Mouse (Mus musculus): ENCODE measurements around the gene Hba-a1.
"Not testable (repeated sequence)": the region's sequence is repeated elsewhere in the genome, so short reads cannot be mapped to it uniquely, and the experiment has no call there.

Hba-a1 gene

GRCm38 (mm10) chr11:32296203-32296602 lies 12.9 kb downstream of the Hba-a1 start, which contains the start of gene Hba-a2:
TSS of gene Hba-a2 (plus strand) at chr11:32296489.
- DNase-seq, result not testable (repeated sequence)

GRCm38 (mm10) chr11:32297417-32297816 lies 14.1 kb downstream of the Hba-a1 start:
- not testable (repeated sequence) for DNase-seq

DNA sequence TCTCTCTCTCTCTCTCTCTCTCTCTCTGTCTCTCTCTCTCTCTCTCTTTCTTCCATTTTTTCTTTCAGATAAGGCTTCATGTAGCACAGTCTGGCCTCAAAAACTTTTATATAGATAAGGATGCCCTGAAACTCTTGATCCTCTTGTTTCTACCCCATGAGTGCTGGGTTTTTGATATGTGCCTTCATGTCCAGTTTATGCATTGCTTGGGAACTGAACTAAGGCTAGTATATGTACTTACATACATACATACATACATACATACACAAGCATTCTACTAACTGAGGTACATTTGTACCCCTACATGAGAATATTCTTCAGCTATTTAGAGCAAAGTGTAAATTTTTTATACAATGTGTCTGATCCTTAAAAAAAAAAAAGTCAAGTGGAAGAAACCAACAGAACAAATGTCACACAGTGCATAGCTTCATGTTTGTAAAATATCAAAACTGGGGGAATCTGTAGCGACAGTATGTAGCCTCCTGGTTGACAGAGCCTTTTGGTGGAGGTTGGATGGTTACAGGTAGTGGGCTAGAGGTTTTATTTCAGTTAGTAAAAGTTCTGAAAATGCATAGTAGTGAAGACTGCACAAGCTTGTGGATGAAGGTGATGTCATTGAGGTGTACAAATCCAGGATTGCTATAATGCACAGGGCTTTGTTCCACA lies 14.7 kb downstream of the Hba-a1 start:
- DNase-seq, result no peak

DNA sequence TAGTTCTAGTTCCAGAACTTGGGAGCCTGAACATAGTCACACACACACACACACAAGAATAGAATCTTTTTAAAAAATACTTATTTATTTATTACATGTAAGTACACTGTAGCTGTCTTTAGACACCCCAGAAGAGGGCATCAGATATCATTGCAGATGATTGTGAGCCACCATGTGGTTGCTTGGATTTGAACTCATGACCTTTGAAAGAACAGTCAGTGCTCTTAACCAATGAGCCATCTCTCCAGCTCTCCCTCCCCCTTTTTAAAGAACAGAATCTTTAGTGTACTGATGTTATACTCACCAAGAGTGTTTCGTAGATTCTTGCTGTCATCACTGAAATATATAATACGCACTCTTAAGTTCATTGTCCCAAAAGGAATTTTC lies 15.2 kb downstream of the Hba-a1 start:
- no peak for DNase-seq

DNA sequence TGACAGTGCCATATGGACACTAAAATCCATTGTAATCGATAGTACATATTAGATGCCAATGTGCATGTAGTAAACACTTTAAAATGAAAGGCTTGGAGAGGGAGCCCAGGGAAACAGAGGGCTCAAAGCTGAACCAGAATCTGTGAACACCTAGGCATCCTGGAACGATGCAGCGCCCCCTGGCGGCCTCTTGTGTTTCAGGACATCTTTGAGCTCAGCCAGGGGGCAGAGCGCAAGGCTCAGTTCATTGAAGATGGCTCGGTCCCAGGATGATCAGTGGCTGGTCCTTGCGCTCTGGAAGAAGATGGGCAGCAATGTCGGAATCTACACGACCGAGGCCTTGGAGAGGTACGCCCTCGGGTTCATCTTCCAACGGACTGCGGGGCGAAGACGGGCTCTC lies 16.6 kb downstream of the Hba-a1 start, which contains the start of gene Hbq1a:
Gene Hbq1a, plus strand, starts transcription at position 205 of the 400 bp plus-strand sequence.
- DNase-seq, result peak; percentile 76 to 83

DNA sequence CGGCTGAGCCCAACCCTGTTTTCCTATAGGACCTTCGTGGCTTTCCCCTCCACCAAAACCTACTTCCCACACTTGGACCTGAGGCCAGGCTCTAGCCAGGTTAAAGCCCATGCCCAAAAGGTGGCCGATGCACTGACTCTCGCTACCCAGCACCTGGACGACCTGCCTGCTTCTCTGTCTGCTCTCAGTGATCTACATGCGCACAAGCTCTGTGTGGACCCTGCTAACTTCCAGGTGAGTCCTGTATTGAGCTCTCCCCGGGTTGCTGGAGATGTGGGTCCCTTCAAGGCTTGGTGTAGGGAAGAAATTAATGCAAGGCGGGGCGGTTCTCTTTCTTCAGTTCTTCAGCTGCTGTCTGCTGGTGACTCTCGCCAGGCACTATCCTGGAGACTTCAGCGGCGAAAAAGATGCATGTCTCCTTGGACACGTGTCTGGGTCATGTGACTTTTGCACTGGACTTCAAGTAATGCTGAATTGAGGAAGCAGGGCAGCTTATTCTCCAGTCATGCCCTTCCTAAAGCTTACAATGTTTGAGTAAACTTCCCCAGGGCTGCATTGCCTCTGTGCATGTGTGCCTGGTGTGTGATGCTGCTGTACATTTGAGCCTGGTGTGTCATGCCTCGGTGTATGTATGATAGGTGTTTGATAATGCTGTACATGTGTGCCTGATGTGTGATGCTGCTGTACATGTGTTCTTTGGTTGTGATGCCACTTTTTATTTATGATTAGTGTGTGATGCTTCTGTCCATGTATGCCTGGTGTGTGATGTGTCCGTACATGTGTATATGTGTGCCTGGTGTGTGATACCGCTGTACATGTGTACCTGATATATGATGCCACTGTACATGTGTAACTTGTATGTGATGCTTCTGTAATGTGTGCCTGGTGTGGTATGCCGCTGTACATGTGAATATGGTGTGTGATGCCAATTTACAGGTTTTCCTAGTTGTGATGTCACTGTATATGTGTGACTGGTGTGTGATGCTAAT lies 17.3 kb downstream of the Hba-a1 start:
- no peak for DNase-seq

DNA sequence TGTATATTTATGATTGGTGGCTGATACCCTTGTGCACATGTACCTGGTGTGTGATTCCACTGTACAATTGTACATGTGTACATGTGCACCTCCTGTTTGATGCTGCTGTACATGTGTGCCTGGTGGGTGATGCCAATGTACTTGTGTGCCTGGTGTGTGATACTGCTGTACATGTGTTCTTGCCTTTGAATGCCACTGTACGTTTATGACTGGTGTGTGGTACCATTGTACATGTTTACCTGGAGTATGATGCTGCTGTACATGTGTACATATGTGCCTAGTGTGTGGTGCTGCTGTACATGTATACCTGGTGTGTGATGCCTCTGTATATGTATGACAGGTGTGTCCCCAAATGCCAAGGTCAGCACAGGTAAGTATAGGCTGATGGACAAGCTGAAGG lies 18.2 kb downstream of the Hba-a1 start:
- no peak for DNase-seq

DNA sequence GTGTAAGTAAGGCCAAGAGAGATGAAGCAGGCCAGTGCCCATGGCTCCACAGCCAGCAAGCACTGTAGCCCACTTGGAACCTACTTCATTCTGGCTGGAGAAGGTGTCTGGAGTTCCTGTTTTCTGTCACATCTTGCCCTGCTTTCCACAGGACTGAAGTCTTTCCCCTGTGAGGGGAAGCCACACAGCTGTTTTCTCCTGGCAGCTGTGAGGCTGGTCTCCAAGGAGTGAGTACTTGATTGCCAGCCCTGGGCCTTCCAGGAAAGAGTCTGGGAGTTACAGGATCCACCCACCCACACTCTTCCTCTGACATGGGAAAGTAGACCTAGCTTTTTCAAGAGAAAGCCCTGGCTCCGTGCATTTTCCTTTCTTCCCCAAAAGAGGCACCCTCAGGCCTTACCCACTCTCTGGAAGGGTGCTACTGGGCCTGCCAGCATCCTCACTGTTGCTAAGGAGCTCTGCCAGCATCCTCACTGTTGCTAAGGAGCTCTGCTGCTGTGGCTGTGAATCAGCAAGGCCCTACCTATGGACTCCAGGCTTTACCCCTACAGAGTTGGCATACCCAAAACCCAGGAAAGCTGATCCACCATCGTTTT lies 19.6 kb downstream of the Hba-a1 start:
- no peak for DNase-seq

DNA sequence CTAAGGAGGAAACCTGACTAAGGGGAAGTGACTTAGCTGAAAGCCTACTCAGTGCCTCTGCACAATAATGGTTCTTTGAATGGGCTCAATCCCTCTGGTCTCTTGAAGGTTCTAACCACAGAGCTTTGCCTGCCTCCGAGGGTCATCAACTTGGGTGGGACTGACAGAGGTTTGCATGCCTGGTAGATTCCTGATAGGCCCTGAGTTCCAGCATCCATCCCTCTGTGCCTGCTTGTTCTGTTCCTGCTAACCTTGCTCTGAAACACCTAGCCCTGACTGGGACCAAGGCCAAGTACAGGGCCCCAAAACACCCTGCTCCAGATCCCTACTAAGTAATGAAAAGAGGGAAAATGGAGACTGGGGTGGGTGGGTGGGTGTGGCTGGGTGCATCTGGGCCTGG lies 20.1 kb downstream of the Hba-a1 start:
- no peak for DNase-seq

DNA sequence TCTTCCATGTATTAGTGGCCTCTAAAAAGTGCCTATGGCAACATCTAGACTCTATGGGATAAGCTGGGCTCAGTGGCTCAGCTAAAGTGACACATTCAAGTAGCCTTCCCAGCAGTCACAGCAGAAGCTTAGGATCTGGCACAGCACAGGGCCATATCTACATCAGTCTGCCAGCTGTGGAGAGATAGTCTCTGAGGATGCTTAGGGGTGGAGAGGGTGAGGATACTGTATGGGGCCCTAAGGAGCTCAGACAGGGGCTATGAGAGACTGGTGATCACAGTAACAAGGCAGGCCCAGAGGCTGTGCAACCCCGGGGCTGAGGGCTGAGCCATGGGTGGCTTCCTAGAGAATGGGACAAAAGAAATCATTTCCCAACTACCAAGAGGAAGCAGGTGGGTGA lies 23.7 kb downstream of the Hba-a1 start:
- no peak for DNase-seq

GRCm38 (mm10) chr11:32309446-32309845 lies 26.1 kb downstream of the Hba-a1 start:
- no peak for DNase-seq

DNA sequence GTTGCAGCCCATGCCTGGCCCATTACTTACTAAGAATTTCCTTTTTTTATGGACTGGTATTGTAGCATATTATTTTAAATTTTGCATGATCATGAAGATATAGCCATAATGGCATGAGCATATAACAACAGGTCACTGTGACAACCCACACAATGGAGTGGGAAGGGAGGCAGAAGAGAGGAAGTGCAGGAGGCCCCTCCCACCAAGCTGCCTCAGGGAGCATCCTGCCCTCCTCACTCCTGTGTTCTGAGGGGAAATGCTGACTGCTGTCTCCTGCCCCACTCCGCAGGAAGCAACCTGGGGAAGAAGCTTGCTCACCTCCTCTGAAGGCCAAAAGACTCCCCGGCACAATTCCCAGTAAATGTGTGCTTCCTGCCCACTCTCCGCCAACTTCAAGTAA lies 26.6 kb downstream of the Hba-a1 start:
- peak in 1 of 2 experiments; percentile 17 for DNase-seq

- no peak for DNase-seq
Measured at GRCm38 (mm10) chr11:32316009-32316408, 32.7 kb downstream of the Hba-a1 start.

GRCm38 (mm10) chr11:32320507-32321195 lies 37.3 kb downstream of the Hba-a1 start:
- DNase-seq, result no peak

DNA sequence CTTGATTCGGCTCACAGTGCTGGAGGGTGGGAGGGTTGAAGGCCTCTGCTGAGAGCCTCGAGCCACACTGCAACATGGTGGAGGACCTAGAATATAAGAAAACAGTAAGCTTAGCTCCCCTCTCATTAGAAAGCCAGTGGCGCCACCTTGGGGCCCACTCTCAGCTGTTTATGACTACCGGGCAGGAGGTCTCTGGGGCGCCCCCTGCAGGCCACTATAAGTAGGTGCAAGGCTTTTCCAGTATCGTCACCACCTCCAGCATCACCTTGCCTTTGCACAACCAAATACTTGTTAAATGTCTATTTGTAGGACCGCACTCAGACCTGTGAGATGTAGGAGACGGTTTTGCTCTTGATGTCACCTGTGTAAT lies 37.9 kb downstream of the Hba-a1 start:
- DNase-seq, result peak; percentile 45 to 72

- DNase-seq, result peak; percentile 90 to 93
Measured at GRCm38 (mm10) chr11:32324609-32325008, 41.3 kb downstream of the Hba-a1 start.

GRCm38 (mm10) chr11:32331075-32331474 lies 47.8 kb downstream of the Hba-a1 start:
- no peak for DNase-seq

DNA sequence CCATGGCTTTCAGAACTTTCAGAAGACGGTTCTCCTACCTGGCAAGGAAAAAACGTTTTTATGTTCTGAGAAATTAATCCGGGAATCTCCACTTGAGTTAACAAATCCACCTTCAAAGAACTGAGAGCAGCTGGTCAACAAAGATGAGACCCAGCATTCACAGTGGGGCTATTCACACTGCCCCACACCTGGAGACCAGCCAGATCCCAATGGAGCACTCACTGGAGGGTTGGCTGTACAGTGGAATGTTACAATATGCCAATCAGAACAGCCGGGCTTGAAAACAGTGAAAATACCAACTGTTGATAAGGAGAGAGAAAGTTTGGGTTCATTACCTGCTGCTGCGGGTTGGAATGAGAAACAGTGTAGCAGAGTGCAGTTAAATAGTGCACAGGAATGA lies 48.5 kb downstream of the Hba-a1 start:
- DNase-seq, result no peak

- DNase-seq, result peak in 1 of 2 experiments; percentile 46
Measured at GRCm38 (mm10) chr11:32333235-32333634, 49.9 kb downstream of the Hba-a1 start.
